Mouse (Mus musculus) c-Kit-positive CD71-positive TER-119-positive erythroid progenitor cells, embryonic 14.5 days (primary cell): ENCODE measurements around the gene Sh3bp1.
A peak's percentile ranks its signal among the peaks of the same experiment; 100 is the strongest.

Source experiments
- DNase-seq: peaks from one replicate; pipeline ENCODE4 v3.0.0-alpha.2; 2013; ENCODE audit warnings: low spot score

Sh3bp1 gene

GRCm38 (mm10) chr15:78915660-78916017 lies 16.1 kb downstream of the Sh3bp1 start:
- DNase-seq: peak; percentile 78

GRCm38 (mm10) chr15:78916052-78916826 lies 16.7 kb downstream of the Sh3bp1 start:
- DNase-seq: no peak

GRCm38 (mm10) chr15:78918126-78918525 lies 18.6 kb downstream of the Sh3bp1 start:
- no peak for DNase-seq

- no peak for DNase-seq
These were observed 20.3 kb downstream of the Sh3bp1 start for GRCm38 (mm10) chr15:78919914-78920313.

GRCm38 (mm10) chr15:78922700-78923099 lies 23.1 kb downstream of the Sh3bp1 start:
- peak; percentile 89 for DNase-seq

- DNase-seq: peak; percentile 82
These were observed 24.0 kb downstream of the Sh3bp1 start for GRCm38 (mm10) chr15:78923585-78923984.

GRCm38 (mm10) chr15:78925129-78925528 lies 25.6 kb downstream of the Sh3bp1 start:
- DNase-seq: no peak

- peak; percentile 79 for DNase-seq
These were observed 26.7 kb downstream of the Sh3bp1 start, which contains the start of gene Lgals1 for GRCm38 (mm10) chr15:78926021-78926919. Lgals1 (plus strand) TSS chr15:78926725.

GRCm38 (mm10) chr15:78927021-78927787 lies 27.6 kb downstream of the Sh3bp1 start:
- DNase-seq: no peak

GRCm38 (mm10) chr15:78927788-78928457 lies 28.4 kb downstream of the Sh3bp1 start:
- DNase-seq: no peak

- DNase-seq: no peak
These were observed 29.0 kb downstream of the Sh3bp1 start for GRCm38 (mm10) chr15:78928539-78928938.

- no peak for DNase-seq
These were observed 30.7 kb downstream of the Sh3bp1 start for GRCm38 (mm10) chr15:78930192-78930706.

- DNase-seq: no peak
These were observed 31.3 kb downstream of the Sh3bp1 start for GRCm38 (mm10) chr15:78930801-78931426.

GRCm38 (mm10) chr15:78931577-78931976 lies 32.0 kb downstream of the Sh3bp1 start:
- peak; percentile 81 for DNase-seq

- DNase-seq: peak; percentile 85
These were observed 35.3 kb downstream of the Sh3bp1 start, which contains the start of gene Nol12 for GRCm38 (mm10) chr15:78934784-78935320. Nol12 (plus strand) TSS chr15:78934933.

- no peak for DNase-seq
These were observed 36.8 kb downstream of the Sh3bp1 start for GRCm38 (mm10) chr15:78936403-78936802.

GRCm38 (mm10) chr15:78937311-78937710 lies 37.7 kb downstream of the Sh3bp1 start:
- DNase-seq: no peak

- DNase-seq: no peak
These were observed 38.4 kb downstream of the Sh3bp1 start for GRCm38 (mm10) chr15:78937963-78938362.

GRCm38 (mm10) chr15:78940325-78940724 lies 40.8 kb downstream of the Sh3bp1 start:
- no peak for DNase-seq

GRCm38 (mm10) chr15:78942663-78943062 lies 43.1 kb downstream of the Sh3bp1 start:
- no peak for DNase-seq
